Mouse (Mus musculus) stomach, embryonic 14.5 days (tissue): Measurements from ENCODE around the gene Gdf3. TPM values are rescaled to one million over a fixed set of nuclear protein-coding genes. Genes with fewer than 3 reads are reported as not detected.

Experiments
- polyA plus RNA-seq: library from polyadenylated mRNA; unstranded; fragments of >200 nt; fragmentation: Nextera tagmentation; extraction: Ambion mirVana; gene quantifications from 2 replicates; pipeline ENCODE4 v1.2.1, GENCODE M21; 2014

The Gdf3 gene
- polyA plus RNA-seq, 1 experiment from 2014 or later: not detected

Other genes starting within 250 kb of the Gdf3 start
- gene Rimklb, start 111.3 kb downstream of the Gdf3 start, polyA plus RNA-seq: 22.9 and 24.1 TPM in 2 replicates
- gene Mfap5, start 104.2 kb downstream of the Gdf3 start, polyA plus RNA-seq: 20.5 and 21.1 TPM in 2 replicates
- not detected in 2 replicates for gene Aicda, start 56.3 kb downstream of the Gdf3 start, polyA plus RNA-seq
- 3.9 and 4.6 TPM in 2 replicates for gene Apobec1, start 7.6 kb downstream of the Gdf3 start, polyA plus RNA-seq
- not detected in 2 replicates for gene Dppa3, start 16.3 kb upstream of the Gdf3 start, polyA plus RNA-seq
- gene Nanog, start 97.4 kb upstream of the Gdf3 start, polyA plus RNA-seq: 0.13 and 0.32 TPM in 2 replicates
- gene Slc2a3, start 191.6 kb upstream of the Gdf3 start, polyA plus RNA-seq: 12.8 and 14.2 TPM in 2 replicates
- gene Foxj2, start 209.8 kb upstream of the Gdf3 start, polyA plus RNA-seq: 6.7 and 7.9 TPM in 2 replicates
- gene C3ar1, start 246.1 kb upstream of the Gdf3 start, polyA plus RNA-seq: 2.9 and 3.1 TPM in 2 replicates